Comparison of ENCODE assay signal across 14 mouse cellular contexts in the genomic region with DNA sequence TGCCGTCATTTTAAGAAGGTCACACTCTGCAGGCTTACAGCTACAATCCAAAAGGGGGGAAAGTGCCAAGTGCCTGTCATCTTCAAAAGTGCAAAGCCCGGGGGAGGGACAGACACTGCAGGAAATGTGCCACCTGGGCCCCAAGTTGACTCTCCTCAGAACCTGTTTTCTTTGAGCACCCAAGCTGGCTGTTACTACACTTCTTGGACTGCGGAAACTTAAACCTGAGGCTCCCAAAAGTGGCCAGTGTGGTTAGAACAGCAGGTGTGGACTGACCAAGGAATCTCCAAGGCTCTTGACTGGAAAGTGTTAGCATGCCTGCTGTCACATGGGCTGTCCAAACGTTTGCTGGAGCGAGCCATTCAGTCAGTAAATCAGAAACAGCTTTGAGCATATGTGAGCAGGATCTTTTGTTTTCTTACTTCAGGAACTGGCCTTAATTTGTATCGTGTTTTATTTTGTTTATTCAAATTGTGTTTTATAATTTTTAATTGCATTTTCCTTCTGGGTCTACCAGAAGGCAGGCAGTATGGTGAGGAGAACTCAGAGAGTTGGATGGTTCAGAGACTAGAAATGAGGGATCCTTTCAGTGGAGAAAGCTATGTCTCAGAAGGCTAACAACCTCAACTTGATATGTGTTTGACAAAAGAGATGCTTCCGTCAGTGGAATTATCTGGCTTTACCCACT.
DNase-seq lines count a peak whose midpoint lies in the region; ATAC-seq lines count a peak whose summit lies in the region.
"Had no signal": no experiment of that assay in that cellular context is flagged by ENCODE, and none has a peak within 500 bp of the region (broad histone marks: within the 10 kb centered on the region; RNA-seq: fewer than 3 reads in every experiment).

No protein-coding gene starts in this region.

- no peaks in the 10 kb centered on the region for H3K36me3 ChIP-seq in forebrain, embryonic 15.5 days
- H3K36me3 ChIP-seq in forebrain, embryonic 11.5 days (ENCODE audit: control insufficient read depth, insufficient read depth, low read length) = no peaks in the 10 kb centered on the region
- no peaks in the 10 kb centered on the region for H3K36me3 ChIP-seq in intestine, embryonic 16.5 days (ENCODE audit: control insufficient read depth, insufficient read depth, low read length)
- H3K36me3 ChIP-seq: limb, embryonic 12.5 days had no signal

- no peak overlapping the region for H3K4me3 ChIP-seq in forebrain, embryonic 15.5 days
- H3K4me3 ChIP-seq in forebrain, embryonic 11.5 days (ENCODE audit: low read depth, low read length) = no peak overlapping the region
- no peak overlapping the region for H3K4me3 ChIP-seq in intestine, embryonic 16.5 days (ENCODE audit: low read length)
- H3K4me3 ChIP-seq: limb, embryonic 12.5 days had no signal

- H3K4me1 ChIP-seq in forebrain, embryonic 15.5 days = peaks cover 17% of the 10 kb centered on the region
- H3K4me1 ChIP-seq in forebrain, embryonic 11.5 days (replicated peaks; ENCODE audit: control insufficient read depth, insufficient read depth, low read length) = no peaks in the 10 kb centered on the region
- no peaks in the 10 kb centered on the region; the same call in 1 of the 2 replicates for H3K4me1 ChIP-seq in intestine, embryonic 16.5 days (ENCODE audit: control insufficient read depth, insufficient read depth, low read length)

- no peak overlapping the region for H3K9ac ChIP-seq in forebrain, embryonic 15.5 days (replicated peaks)
- no peak overlapping the region for H3K9ac ChIP-seq in forebrain, embryonic 11.5 days (ENCODE audit: low read length)
- H3K9ac ChIP-seq in intestine, embryonic 16.5 days (ENCODE audit: low read depth, low read length) = no peak overlapping the region
- H3K9ac ChIP-seq: limb, embryonic 12.5 days had no signal

- ATAC-seq in forebrain, embryonic 15.5 days (replicated peaks) = peak; percentile 61
- no peak for ATAC-seq in forebrain, embryonic 11.5 days (replicated peaks; ENCODE audit: low FRiP score)
- ATAC-seq in intestine, embryonic 16.5 days = no peak
- ATAC-seq: inflammation-experienced regulatory T-cells, adult 6 months; Patski had no signal

- 53% methylated on average over 7 of the region's 7 CpGs for WGBS in forebrain, embryonic 15.5 days
- 75% methylated on average over 7 of the region's 7 CpGs for WGBS in forebrain, embryonic 11.5 days
- 63% methylated on average over 7 of the region's 7 CpGs for WGBS in intestine, embryonic 16.5 days

- no peak overlapping the region for H3K4me2 ChIP-seq in forebrain, embryonic 15.5 days (replicated peaks)
- no peak overlapping the region for H3K4me2 ChIP-seq in forebrain, embryonic 11.5 days (ENCODE audit: low read depth, low read length, severe bottlenecking)
- no peak overlapping the region for H3K4me2 ChIP-seq in intestine, embryonic 16.5 days (ENCODE audit: low read depth, low read length)
- H3K4me2 ChIP-seq: limb, embryonic 12.5 days had no signal

- DNase-seq in forebrain, embryonic 11.5 days (ENCODE audit: low spot score) = no peak
- DNase-seq in NIH3T3 (ENCODE audit: low read depth) = peak; percentile 41
- DNase-seq in heart, adult 9 months (ENCODE audit: low spot score in 2 of 2) = peak; percentile 37 to 47
- peak; percentile 39 for DNase-seq in lung, postnatal 25 days (ENCODE audit: low spot score)
- DNase-seq in layer of hippocampus, adult 9-11 months = no peak
- no peak for DNase-seq in retina, postnatal 1 day
- DNase-seq: adrenal gland, postnatal 25 days; cerebellum, adult 8-10 months had no signal

- H3K9me3 ChIP-seq in forebrain, embryonic 15.5 days = no peaks in the 10 kb centered on the region
- H3K9me3 ChIP-seq in forebrain, embryonic 11.5 days (ENCODE audit: control insufficient read depth, low read length) = no peaks in the 10 kb centered on the region
- H3K9me3 ChIP-seq in intestine, embryonic 16.5 days (ENCODE audit: control insufficient read depth, low read length) = no peaks in the 10 kb centered on the region

- peak overlapping the region; percentile 51 for H3K27ac ChIP-seq in forebrain, embryonic 15.5 days (replicated peaks)
- no peak overlapping the region for H3K27ac ChIP-seq in forebrain, embryonic 11.5 days (ENCODE audit: low read depth, low read length)
- no peak overlapping the region for H3K27ac ChIP-seq in intestine, embryonic 16.5 days (ENCODE audit: low read length)
- H3K27ac ChIP-seq: limb, embryonic 12.5 days; macrophage had no signal

- no peaks in the 10 kb centered on the region for H3K27me3 ChIP-seq in forebrain, embryonic 15.5 days
- H3K27me3 ChIP-seq in forebrain, embryonic 11.5 days (ENCODE audit: control insufficient read depth, insufficient read depth, low read length) = no peaks in the 10 kb centered on the region
- H3K27me3 ChIP-seq in intestine, embryonic 16.5 days (replicated peaks; ENCODE audit: control insufficient read depth, insufficient read depth, low read length) = no peaks in the 10 kb centered on the region
- H3K27me3 ChIP-seq: limb, embryonic 12.5 days; Patski had no signal

Comparison
In these comparisons a context has a peak if more than half of its experiments do, and no peak if none do; other contexts are left out.
1. DNase-seq: peak in NIH3T3 (single experiment), heart, adult 9 months (2 of 2) and lung, postnatal 25 days (single experiment); none in forebrain, embryonic 11.5 days (single experiment), layer of hippocampus, adult 9-11 months (single experiment) and retina, postnatal 1 day (single experiment).